Mouse (Mus musculus) forebrain, embryonic 10.5 days (tissue): ENCODE data around the gene Cspg5. TPM values are rescaled to one million over a fixed set of nuclear protein-coding genes. Genes with fewer than 3 reads are reported as not detected.

Experiments
- DNase-seq: peaks from one replicate; pipeline ENCODE4 v3.0.0-alpha.2; 2017; ENCODE audit warnings: low spot score; ENCODE audit errors: extremely low spot score
- H3K27ac ChIP-seq: fragments of 300-500 bp; sonication (generic); 2 replicates; pipeline ENCODE4 v1.5.1; 2016; ENCODE audit warnings: mild to moderate bottlenecking
- H3K27me3 ChIP-seq: fragments of 300-500 bp; sonication (generic); 2 replicates; pipeline ENCODE4 v1.6.1; 2016; ENCODE audit warnings: mild to moderate bottlenecking; ENCODE audit not compliant: poor library complexity, severe bottlenecking
- H3K36me3 ChIP-seq: fragments of 300-500 bp; sonication (generic); replicated peaks from 2 replicates; pipeline ENCODE4 v1.6.1; 2016; ENCODE audit warnings: mild to moderate bottlenecking, moderate library complexity
- H3K4me1 ChIP-seq: fragments of 300-500 bp; sonication (generic); 2 replicates; pipeline ENCODE4 v1.6.1; 2016
- H3K4me3 ChIP-seq: fragments of 300-500 bp; sonication (generic); 2 replicates; pipeline ENCODE4 v1.5.1; 2016; ENCODE audit warnings: mild to moderate bottlenecking, moderate library complexity
- H3K9me3 ChIP-seq: fragments of 300-500 bp; sonication (generic); 2 replicates; pipeline ENCODE4 v1.6.1; 2016; ENCODE audit warnings: mild to moderate bottlenecking, moderate library complexity
- WGBS: fragments of 180-500 bp; shearing (Covaris S2); methylation state at CpG from one replicate; pipeline ENCODE4 v1.1.7; 2016; 5-methylcytosine and 5-hydroxymethylcytosine counted together
- polyA plus RNA-seq: library from polyadenylated mRNA; unstranded; fragments of >200 nt; fragmentation: Nextera tagmentation; extraction: Ambion mirVana; gene quantifications from 2 replicates; pipeline ENCODE4 v1.2.1, GENCODE M21; 2016

Cspg5 gene
- polyA plus RNA-seq, 1 experiment from 2014 or later = 5.4 TPM

DNA sequence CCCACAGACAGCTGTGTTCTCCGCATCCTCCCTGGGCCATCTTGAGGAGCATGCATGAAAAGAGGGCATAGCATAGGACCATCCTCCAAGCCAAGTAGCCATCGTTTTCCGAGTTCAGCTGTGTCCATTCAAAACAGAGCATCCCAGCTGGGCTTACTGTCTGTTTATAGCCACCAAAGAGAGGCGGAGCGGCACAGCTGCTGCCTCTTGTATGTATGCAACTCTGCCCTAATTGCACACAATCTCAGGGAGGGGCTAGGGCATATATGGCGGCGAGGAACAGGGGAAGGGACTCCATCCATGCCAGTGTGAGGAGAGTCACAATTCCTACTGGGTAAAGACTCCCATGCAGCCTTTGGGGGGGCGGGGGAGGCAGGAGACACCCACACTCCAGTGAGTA lies 19.6 kb downstream of the Cspg5 start:
- peaks cover 8% of the 10 kb centered on the region; the same call in 1 of the 2 replicates for H3K36me3 ChIP-seq
- no peaks in the 10 kb centered on the region for H3K9me3 ChIP-seq
- DNase-seq = no peak
- 0 out of 2 replicates have a peak overlapping the region, but pooled peaks have one; percentile 1 for H3K27ac ChIP-seq
- H3K27me3 ChIP-seq = no peaks in the 10 kb centered on the region
- WGBS = 88% methylated on average over 8 of the region's 8 CpGs
- no peak overlapping the region for H3K4me3 ChIP-seq
- H3K4me1 ChIP-seq = peaks cover 5% of the 10 kb centered on the region

DNA sequence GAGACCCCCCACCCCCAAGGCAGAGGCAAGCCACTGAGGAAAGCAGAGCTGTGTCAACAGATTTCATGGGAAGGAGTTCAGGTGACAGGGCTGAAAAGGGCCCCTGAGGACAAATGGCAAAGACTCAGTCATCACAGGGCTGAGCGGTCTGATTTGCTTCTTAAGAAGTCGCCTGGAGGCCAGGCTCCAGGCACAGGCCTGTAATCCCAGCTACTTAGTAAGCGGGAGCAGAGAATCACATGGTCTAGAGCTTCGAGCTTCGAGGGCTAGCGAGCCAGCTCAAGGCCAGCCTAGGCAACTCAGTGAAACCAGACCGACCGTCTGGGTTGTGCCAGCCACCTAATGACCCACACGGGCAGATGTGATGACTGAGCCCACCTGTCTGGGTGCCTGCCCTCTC lies 21.4 kb downstream of the Cspg5 start:
- 83% methylated on average over 9 of the region's 9 CpGs for WGBS
- DNase-seq = no peak
- H3K4me3 ChIP-seq = no peak overlapping the region
- H3K36me3 ChIP-seq = peaks cover 8% of the 10 kb centered on the region; the same call in 1 of the 2 replicates
- no peaks in the 10 kb centered on the region for H3K27me3 ChIP-seq
- peak overlapping the region; percentile 22; the same call in 1 of the 2 replicates for H3K27ac ChIP-seq
- H3K9me3 ChIP-seq = no peaks in the 10 kb centered on the region
- peaks cover 8% of the 10 kb centered on the region for H3K4me1 ChIP-seq

DNA sequence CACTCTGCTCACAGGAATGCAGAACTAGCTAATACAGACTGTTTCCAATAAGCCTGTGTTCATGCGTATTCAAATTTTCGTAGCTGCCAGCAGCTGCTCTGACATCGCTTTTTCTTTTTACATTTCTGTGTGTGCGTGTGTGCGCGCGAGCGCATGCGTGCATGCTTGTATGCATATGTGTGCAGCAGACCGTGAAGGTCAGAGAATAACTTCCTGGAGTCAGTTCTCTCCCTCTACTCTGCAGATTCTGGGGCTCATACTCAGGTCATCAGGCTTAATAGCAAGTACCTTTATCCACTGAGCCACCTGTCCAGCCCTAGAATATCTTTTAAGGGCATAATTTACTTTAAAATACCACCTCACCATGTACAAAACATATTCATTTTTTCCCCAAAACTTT lies 24.8 kb downstream of the Cspg5 start:
- Histone ChIP-seq H3K4me1 (peaks cover 8% of the 10 kb centered on the region), H3K36me3 (no peaks in the 10 kb centered on the region), H3K4me3 (no peak overlapping the region), H3K9me3 (no peaks in the 10 kb centered on the region), H3K27me3 (no peaks in the 10 kb centered on the region), H3K27ac (no peak overlapping the region)
- WGBS = 92% methylated on average over 10 of the region's 10 CpGs
- DNase-seq = no peak

DNA sequence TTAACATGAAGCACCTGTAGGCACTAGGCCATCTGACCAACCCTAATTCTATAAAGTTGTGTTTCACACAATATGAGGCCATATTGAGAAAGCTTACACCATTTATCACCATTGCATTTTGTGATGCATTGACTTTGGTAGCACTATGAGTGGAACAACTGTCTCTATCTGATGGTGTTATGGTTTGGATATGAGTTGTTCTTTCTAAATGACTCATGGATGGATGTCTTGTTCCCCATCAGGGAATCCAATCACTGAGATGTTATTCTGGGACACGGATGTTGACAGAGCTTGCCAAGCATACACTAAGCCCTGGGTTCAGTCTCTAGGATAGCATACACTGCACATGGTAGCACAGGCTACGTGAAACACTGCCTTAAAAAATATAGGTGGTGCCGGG lies 28.7 kb downstream of the Cspg5 start:
- no peak overlapping the region for H3K4me3 ChIP-seq
- 88% methylated on average over 3 of the region's 3 CpGs for WGBS
- H3K9me3 ChIP-seq = no peaks in the 10 kb centered on the region
- H3K36me3 ChIP-seq = no peaks in the 10 kb centered on the region
- DNase-seq = no peak
- no peak overlapping the region for H3K27ac ChIP-seq
- H3K27me3 ChIP-seq = no peaks in the 10 kb centered on the region
- peaks cover 11% of the 10 kb centered on the region for H3K4me1 ChIP-seq

DNA sequence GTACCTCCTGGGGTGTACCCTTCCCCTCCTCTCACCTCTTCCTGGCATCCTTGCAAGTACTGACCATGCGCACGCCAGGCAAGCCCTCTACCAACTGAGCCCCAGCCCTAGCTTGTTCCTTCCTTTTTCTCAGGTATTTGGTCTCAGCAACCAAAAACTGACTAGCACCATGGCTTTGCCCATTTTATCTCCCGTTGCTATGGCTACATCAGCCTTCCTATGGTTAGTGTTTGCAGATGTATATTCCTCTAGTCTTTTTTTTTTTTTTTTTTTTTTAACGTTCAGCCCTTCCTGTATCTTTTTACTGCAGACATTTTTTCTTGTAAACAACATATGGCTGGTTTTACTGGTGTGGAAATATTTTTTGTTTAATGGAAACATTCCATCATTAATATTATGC lies 29.9 kb downstream of the Cspg5 start:
- H3K27me3 ChIP-seq = no peaks in the 10 kb centered on the region
- no peaks in the 10 kb centered on the region for H3K36me3 ChIP-seq
- no peak overlapping the region for H3K4me3 ChIP-seq
- H3K27ac ChIP-seq = no peak overlapping the region
- H3K9me3 ChIP-seq = no peaks in the 10 kb centered on the region
- WGBS = 85% methylated on average over 4 of the region's 4 CpGs
- peaks cover 12% of the 10 kb centered on the region for H3K4me1 ChIP-seq
- no peak for DNase-seq

DNA sequence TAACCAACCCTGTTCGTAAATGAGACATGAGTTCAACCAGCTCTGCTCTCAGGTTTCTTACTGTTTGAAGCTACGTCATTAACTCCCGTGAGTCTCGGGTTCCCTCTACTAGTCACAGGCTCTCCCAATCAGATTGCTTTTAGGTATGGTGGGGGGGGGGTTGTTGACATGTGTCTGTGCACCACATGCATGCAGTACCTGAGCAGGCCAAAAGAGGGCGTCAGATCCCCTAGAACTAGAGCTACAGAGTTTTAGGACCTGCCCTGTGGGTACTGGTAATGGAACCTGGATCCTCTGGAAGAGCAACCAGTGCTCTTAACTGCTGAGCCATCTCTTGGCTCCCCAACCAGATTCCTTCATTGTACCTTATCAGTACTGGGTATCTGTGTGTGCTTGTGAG lies 32.3 kb downstream of the Cspg5 start:
- 80% methylated on average over 5 of the region's 5 CpGs for WGBS
- DNase-seq = no peak
- no peaks in the 10 kb centered on the region for H3K27me3 ChIP-seq

DNA sequence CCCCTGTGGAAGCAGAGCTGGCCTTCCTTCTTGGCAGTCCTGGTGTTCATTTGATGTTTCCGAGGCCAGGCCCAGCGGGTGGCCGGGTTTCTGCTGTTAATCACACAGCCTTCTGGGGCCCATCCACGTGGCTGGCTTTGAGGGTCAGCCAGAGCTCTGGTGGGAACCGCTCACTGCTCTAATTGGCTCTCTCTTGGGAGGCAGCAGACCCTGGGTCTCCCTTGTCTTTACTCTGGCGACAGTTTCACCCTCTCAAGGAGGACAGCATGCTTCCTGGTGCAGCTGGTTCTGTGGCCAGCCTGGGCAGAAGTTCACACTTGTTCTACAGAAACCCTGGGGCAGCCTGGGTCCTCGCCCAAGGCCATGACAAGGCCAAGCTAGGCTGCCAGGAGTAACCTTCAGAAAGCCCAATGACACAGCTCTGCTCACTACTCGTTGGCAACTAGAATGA lies 33.9 kb downstream of the Cspg5 start:
- H3K4me1 ChIP-seq = peaks cover 12% of the 10 kb centered on the region
- H3K9me3 ChIP-seq = no peaks in the 10 kb centered on the region
- no peaks in the 10 kb centered on the region for H3K36me3 ChIP-seq
- H3K4me3 ChIP-seq = no peak overlapping the region
- DNase-seq = no peak
- 53% methylated on average over 8 of the region's 8 CpGs for WGBS
- H3K27me3 ChIP-seq = no peaks in the 10 kb centered on the region
- peak overlapping the region; percentile 46; the same call in 1 of the 2 replicates for H3K27ac ChIP-seq

More for the DNA sequence above, 32.3 kb downstream of the Cspg5 start:
- Histone ChIP-seq H3K36me3 (no peaks in the 10 kb centered on the region), H3K4me1 (peaks cover 12% of the 10 kb centered on the region), H3K9me3 (no peaks in the 10 kb centered on the region), H3K27ac (0 out of 2 replicates have a peak overlapping the region, but pooled peaks have one; percentile 25), H3K4me3 (no peak overlapping the region)

DNA sequence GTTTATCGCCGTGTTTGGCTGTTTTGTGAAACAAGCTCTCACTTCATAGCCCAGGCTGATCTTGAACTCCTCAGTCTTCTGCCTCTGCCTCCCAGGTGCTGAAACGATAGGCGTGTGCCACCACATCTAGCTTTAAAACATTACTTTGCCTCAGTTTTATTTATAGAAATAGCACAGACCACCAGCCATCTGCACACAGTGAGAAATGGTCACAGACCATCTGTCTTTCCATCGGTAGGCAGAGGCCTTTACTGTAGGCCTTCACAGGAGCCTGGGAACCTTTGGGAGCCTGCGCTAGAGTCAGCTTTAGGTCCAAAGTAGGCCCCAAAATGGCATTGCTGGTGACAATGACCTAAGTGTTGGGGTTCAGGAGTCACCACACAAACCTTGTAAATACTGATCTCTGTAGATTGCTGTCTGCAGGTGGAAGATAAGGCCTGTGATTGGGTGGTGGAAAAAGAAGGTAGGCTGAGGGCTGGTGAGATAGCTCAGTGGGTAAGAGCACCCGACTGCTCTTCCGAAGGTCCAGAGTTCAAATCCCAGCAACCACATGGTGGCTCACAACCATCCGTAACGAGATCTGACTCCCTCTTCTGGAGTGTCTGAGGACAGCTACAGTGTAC lies 40.6 kb downstream of the Cspg5 start:
- peaks cover 14% of the 10 kb centered on the region for H3K4me1 ChIP-seq
- H3K4me3 ChIP-seq = no peak overlapping the region
- no peaks in the 10 kb centered on the region for H3K9me3 ChIP-seq
- H3K27ac ChIP-seq = no peak overlapping the region
- no peaks in the 10 kb centered on the region for H3K27me3 ChIP-seq
- WGBS = 91% methylated on average over 10 of the region's 10 CpGs
- DNase-seq = no peak
- no peaks in the 10 kb centered on the region for H3K36me3 ChIP-seq

DNA sequence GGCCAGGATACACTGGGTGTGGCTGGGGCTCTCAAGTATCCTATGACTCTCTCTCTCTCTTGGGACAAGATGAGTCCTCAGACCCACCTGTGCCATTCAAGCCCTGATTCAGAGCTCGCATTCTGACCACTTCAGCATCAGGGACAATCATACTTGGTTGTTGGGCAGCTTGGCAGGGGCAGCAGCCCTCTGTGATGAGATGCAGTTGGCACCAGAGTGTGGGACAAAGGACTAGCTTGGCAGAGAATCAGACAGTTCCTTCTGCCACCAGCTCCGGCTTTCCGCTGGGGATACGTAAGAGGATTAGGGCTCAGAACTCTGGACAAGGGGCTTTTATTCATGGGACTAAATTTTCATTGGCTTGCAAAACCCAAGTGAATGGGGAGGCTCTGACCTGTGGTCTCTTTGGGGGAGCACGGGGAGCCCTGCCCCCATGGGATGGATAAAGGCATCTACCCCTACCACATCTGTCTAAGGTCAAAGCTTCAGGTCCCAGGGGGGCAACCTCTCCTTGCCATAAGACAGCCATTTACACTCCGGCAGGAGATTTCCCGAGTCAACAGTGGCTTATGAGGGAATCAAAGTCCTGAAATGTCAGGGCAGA lies 43.8 kb downstream of the Cspg5 start:
- no peak for DNase-seq
- Histone ChIP-seq H3K4me3 (no peak overlapping the region), H3K27ac (peak overlapping the region; percentile 63), H3K27me3 (no peaks in the 10 kb centered on the region), H3K4me1 (peaks cover 14% of the 10 kb centered on the region), H3K36me3 (no peaks in the 10 kb centered on the region), H3K9me3 (no peaks in the 10 kb centered on the region)
- 44% methylated on average over 7 of the region's 7 CpGs for WGBS

DNA sequence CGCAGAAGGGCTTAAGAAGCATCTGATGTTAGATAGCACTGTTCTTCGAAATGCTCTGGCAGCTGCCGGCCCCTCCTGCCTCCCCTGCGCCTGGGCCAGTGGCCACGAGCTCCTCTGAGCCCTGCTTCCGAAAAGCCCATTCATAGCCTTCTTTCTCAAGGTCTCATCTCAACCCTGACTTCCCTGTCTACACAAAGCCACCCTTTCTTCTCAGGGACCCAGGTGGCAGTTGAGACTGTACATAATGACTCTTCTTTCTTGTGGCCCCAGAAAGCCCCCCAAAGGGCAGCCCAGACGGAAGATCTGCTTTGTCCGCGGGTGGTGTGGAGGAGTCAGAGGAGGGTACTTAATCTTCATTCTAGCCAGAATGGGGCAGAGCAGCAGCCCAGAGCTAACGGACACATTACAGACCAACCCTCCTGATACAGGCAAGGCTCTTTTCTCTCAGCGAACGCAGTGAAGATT lies 49.7 kb downstream of the Cspg5 start:
- peaks cover 19% of the 10 kb centered on the region for H3K4me1 ChIP-seq
- H3K27ac ChIP-seq = peak overlapping the region; percentile 68
- H3K9me3 ChIP-seq = no peaks in the 10 kb centered on the region
- 55% methylated on average over 12 of the region's 12 CpGs for WGBS
- H3K4me3 ChIP-seq = no peak overlapping the region
- DNase-seq = no peak
- H3K27me3 ChIP-seq = no peaks in the 10 kb centered on the region
- H3K36me3 ChIP-seq = no peaks in the 10 kb centered on the region

DNA sequence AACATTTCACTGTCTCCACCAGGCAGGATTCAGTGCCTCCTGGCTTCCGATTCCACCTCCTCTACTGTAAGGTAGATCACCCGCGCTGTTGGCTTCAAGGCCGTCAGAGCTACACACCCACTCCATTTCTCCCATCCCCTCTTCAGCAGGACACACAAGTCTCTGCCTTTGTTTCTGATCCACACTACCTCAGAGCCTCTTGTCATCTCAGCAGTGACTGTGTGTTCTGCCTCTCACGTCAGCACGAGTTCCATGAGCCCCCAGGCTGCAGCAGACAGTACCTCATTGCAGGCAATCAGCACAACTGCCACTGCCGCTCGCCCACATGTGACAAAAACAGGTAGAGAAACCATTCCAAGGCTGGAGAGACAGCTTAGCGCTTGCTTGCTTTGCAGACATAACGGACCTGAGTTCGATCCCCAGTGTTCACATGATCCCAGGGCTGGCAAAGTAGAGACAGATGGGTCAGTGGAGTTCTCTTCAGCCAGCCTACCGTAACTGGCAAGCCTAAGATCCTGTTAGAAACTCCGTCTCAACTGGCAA lies 50.4 kb downstream of the Cspg5 start:
- no peaks in the 10 kb centered on the region for H3K9me3 ChIP-seq
- H3K4me1 ChIP-seq = peaks cover 19% of the 10 kb centered on the region
- no peaks in the 10 kb centered on the region for H3K27me3 ChIP-seq
- WGBS = 91% methylated on average over 13 of the region's 13 CpGs
- DNase-seq = no peak
- H3K36me3 ChIP-seq = no peaks in the 10 kb centered on the region
- H3K27ac ChIP-seq = peak overlapping the region; percentile 68
- no peak overlapping the region for H3K4me3 ChIP-seq

DNA sequence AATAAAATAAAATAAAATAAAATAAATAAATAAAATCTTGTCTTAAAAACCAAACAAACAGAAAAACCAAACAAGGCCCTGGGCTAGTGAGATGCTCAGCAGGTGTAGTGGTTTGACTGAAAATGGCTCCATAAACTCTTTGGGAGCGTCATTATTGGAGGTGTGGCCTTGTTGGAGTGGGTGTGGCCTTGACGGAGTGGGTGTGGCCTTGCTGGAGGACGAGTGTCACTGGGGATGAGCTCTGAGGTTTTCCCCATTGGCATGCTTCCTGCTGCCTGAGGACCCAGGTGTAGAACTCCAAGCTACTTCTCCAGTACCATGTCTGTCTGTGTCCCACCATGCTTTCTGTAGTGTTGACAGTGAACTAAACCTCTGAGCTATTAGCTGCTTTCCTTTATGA lies 51.2 kb downstream of the Cspg5 start:
- Histone ChIP-seq H3K9me3 (no peaks in the 10 kb centered on the region), H3K36me3 (no peaks in the 10 kb centered on the region), H3K4me3 (no peak overlapping the region), H3K27ac (no peak overlapping the region), H3K27me3 (no peaks in the 10 kb centered on the region), H3K4me1 (peaks cover 19% of the 10 kb centered on the region)
- no peak for DNase-seq
- WGBS = 60% methylated on average over 3 of the region's 3 CpGs
